Mouse (Mus musculus): ENCODE data around the gene Elk3. TPM values are rescaled to one million over a fixed set of nuclear protein-coding genes. Genes with fewer than 3 reads are reported as not detected.
A peak's percentile ranks its signal among the peaks of the same experiment; 100 is the strongest.

The Elk3 gene
- total and polyA plus RNA-seq, 3 experiments: 32.1 to 39.4 (median 33.8) TPM

DNA sequence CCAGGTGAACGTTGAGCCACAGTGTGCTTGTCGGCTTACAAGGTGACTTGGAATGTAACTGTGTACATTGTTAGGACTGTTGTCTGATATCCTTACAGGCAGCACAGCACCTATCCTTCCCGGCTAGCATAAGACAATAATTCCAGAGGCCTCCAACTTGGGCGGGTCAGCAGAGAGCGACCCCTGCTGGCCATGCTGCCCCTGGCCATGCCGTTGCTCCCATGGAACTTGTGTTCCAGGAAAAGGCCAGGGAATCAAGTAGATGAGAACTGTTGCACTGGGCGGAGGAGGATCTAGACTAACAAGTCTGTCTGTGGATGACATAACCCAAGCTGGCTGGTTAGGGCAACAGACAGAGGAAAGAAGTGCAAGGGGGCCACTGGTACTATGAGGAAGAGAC is 19.6 kb downstream of the Elk3 start:
- Histone ChIP-seq H3K4me3 (no peak overlapping the region), H3K27me3 (ENCODE audit: control insufficient read depth, insufficient read depth, low read length) (no peaks in the 10 kb centered on the region), H3K4me1 (ENCODE audit: control insufficient read depth, insufficient read depth, low read length) (peaks cover 33% of the 10 kb centered on the region), H3K79me2 (replicated peaks; ENCODE audit: control insufficient read depth, insufficient read depth, low read length) (no peaks in the 10 kb centered on the region; the same call in 1 of the 2 replicates), H3K27ac (peak overlapping the region; percentile 80), H3K9ac (ENCODE audit: low read depth, low read length) (no peak overlapping the region), H3K36me3 (ENCODE audit: control insufficient read depth, insufficient read depth, low read length) (peaks cover 35% of the 10 kb centered on the region)
- TF ChIP-seq EP300 (IDR thresholded peaks at IDR 0.05; ENCODE audit: insufficient read depth, low read depth, low read length): 0 out of 2 replicates have a peak, but pooled peaks have one; percentile 43
- TF ChIP-seq CTCF (IDR thresholded peaks at IDR 0.05): peak; percentile 81
- no peak for TF ChIP-seq POLR2A (IDR thresholded peaks at IDR 0.05; ENCODE audit: insufficient read depth, low read depth, low read length)
- WGBS: 22% methylated on average over 7 of the region's 7 CpGs
- peak; percentile 68 to 78 for DNase-seq
- intact Hi-C loops (cut with DNase I): loop anchor here (2.0 kb wide), 1 partner anchor 131 kb away; the partner anchor contains the start of gene Cdk17

DNA sequence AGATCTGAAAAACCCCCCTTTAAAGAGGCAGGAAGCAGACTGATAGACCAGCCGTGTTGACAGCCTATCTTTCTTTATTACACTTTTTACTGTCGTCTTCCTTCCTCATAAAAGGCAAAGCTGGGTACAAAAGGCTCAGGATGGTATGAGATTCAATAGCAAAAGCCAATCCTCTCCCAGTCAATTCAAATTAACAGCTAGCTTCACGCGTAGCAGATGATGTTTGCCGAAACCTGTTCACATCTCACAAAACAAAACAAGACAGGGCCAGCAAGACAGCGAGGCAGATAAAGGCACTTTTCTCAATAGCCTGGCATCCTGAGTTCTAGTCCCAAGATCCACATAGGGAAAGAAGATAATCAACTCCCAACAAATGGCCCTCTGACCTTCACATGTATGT is 21.5 kb downstream of the Elk3 start:
- intact Hi-C loops (cut with DNase I): loop anchor here (2.0 to 10.0 kb wide), 2 partner anchors 39 to 225 kb away; no protein-coding TSS in a partner anchor
- no peak for TF ChIP-seq CTCF (IDR thresholded peaks at IDR 0.05)
- TF ChIP-seq POLR2A (IDR thresholded peaks at IDR 0.05; ENCODE audit: insufficient read depth, low read depth, low read length): no peak
- no peak for TF ChIP-seq EP300 (IDR thresholded peaks at IDR 0.05; ENCODE audit: insufficient read depth, low read depth, low read length)
- no peak for DNase-seq
- H3K79me2 ChIP-seq (replicated peaks; ENCODE audit: control insufficient read depth, insufficient read depth, low read length): no peaks in the 10 kb centered on the region; the same call in 1 of the 2 replicates
- 58% methylated on average over 6 of the region's 6 CpGs for WGBS
- H3K4me1 ChIP-seq (ENCODE audit: control insufficient read depth, insufficient read depth, low read length): peaks cover 40% of the 10 kb centered on the region
- H3K4me3 ChIP-seq: no peak overlapping the region
- no peaks in the 10 kb centered on the region for H3K27me3 ChIP-seq (ENCODE audit: control insufficient read depth, insufficient read depth, low read length)
- peak overlapping the region; percentile 80 for H3K27ac ChIP-seq
- peaks cover 26% of the 10 kb centered on the region for H3K36me3 ChIP-seq (ENCODE audit: control insufficient read depth, insufficient read depth, low read length)
- H3K9ac ChIP-seq (ENCODE audit: low read depth, low read length): no peak overlapping the region

DNA sequence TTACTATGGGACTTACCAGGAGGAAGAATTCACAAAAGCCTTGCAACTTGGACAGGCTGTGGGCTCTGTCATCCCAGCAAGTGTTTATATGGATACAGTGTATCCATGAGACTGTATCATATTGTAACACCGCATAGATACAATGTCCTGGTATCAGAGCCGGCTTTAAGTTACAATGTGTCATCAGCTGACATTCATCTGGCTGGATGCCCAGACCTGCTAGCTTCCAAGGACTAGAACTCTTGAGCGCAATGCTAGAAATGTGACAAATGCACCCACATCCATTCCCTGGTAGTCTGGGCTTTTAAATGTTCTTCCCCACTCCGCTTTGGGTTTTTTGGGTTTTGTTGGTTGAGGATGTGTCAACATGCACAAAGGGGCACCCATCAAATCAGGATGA is 22.6 kb downstream of the Elk3 start:
- H3K36me3 ChIP-seq (ENCODE audit: control insufficient read depth, insufficient read depth, low read length): peaks cover 30% of the 10 kb centered on the region
- H3K27ac ChIP-seq: peak overlapping the region; percentile 80
- 20% methylated on average over 4 of the region's 4 CpGs for WGBS
- TF ChIP-seq POLR2A (IDR thresholded peaks at IDR 0.05; ENCODE audit: insufficient read depth, low read depth, low read length): no peak
- no peak for TF ChIP-seq CTCF (IDR thresholded peaks at IDR 0.05)
- TF ChIP-seq EP300 (IDR thresholded peaks at IDR 0.05; ENCODE audit: insufficient read depth, low read depth, low read length): no peak
- H3K4me3 ChIP-seq: no peak overlapping the region
- H3K27me3 ChIP-seq (ENCODE audit: control insufficient read depth, insufficient read depth, low read length): no peaks in the 10 kb centered on the region
- H3K9ac ChIP-seq (ENCODE audit: low read depth, low read length): no peak overlapping the region
- no peaks in the 10 kb centered on the region; the same call in 1 of the 2 replicates for H3K79me2 ChIP-seq (replicated peaks; ENCODE audit: control insufficient read depth, insufficient read depth, low read length)
- intact Hi-C loops (cut with DNase I): loop anchor here (2.0 to 10.0 kb wide), 2 partner anchors 38 to 224 kb away; no protein-coding TSS in a partner anchor
- H3K4me1 ChIP-seq (ENCODE audit: control insufficient read depth, insufficient read depth, low read length): peaks cover 43% of the 10 kb centered on the region
- no peak for DNase-seq

DNA sequence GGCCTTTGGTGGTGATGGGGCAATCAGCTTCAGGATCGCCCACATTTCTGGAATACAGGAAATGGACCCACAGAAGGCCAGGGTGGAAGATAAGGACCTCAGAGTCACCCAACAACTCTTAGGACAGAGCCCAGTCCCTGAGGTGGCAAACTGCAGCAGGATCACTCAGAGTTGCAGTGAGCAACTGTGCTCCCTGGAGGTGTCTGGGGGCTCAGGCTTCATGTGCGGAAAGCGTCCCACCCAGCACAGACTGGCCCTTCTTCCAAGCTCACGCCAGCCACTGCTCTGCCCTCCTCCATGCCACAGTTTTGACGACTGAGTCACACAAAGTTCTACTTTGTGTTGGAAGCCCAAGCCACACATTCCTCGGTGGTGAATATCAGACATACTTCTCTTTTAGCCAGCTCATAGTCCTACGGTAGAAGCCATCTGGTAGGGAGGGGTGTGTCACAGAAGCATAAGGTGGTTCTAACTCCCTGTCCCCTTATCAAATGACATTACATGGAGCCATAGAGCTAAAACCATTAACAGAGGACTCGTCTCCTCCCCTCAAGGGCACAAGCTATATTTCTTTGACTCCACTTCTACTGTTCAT is 23.3 kb downstream of the Elk3 start:
- TF ChIP-seq CTCF (IDR thresholded peaks at IDR 0.05) (no peak), POLR2A (IDR thresholded peaks at IDR 0.05; ENCODE audit: insufficient read depth, low read depth, low read length) (no peak), EP300 (IDR thresholded peaks at IDR 0.05; ENCODE audit: insufficient read depth, low read depth, low read length) (no peak)
- Histone ChIP-seq H3K27me3 (ENCODE audit: control insufficient read depth, insufficient read depth, low read length) (no peaks in the 10 kb centered on the region), H3K9ac (ENCODE audit: low read depth, low read length) (0 out of 2 replicates have a peak overlapping the region, but pooled peaks have one; percentile 15), H3K79me2 (replicated peaks; ENCODE audit: control insufficient read depth, insufficient read depth, low read length) (no peaks in the 10 kb centered on the region; the same call in 1 of the 2 replicates), H3K27ac (peak overlapping the region; percentile 80), H3K4me3 (no peak overlapping the region), H3K36me3 (ENCODE audit: control insufficient read depth, insufficient read depth, low read length) (peaks cover 28% of the 10 kb centered on the region), H3K4me1 (ENCODE audit: control insufficient read depth, insufficient read depth, low read length) (peaks cover 42% of the 10 kb centered on the region)
- WGBS: 55% methylated on average over 8 of the region's 8 CpGs
- intact Hi-C loops (cut with DNase I): loop anchor here (2.0 to 10.0 kb wide), 2 partner anchors 37 to 223 kb away; no protein-coding TSS in a partner anchor
- no peak for DNase-seq

DNA sequence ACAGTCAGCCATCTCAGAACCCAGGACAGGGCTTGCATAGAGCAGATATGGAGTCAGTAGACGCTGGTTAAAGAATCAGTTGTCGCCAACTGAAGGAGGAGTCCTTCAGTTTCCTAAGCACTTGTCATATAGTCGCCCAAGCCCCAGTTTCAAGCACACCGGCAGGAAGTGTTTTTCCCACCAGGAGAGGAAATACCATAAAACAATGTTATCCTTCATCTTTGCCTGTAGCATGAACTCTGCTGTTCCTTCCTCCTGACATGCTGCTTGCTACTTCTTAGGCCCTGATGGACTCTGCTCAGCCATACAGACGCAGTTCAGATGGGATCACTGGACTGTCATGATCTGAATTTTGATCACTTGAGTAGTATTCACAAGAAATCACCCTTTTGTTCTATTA is 25.4 kb downstream of the Elk3 start:
- no peak overlapping the region for H3K4me3 ChIP-seq

GRCm38 (mm10) chr10:93283258-93283657 is 27.7 kb downstream of the Elk3 start:
- peaks cover 46% of the 10 kb centered on the region for H3K4me1 ChIP-seq (ENCODE audit: control insufficient read depth, insufficient read depth, low read length)
- TF ChIP-seq POLR2A (IDR thresholded peaks at IDR 0.05; ENCODE audit: insufficient read depth, low read depth, low read length): no peak
- peak; percentile 77 for TF ChIP-seq CTCF (IDR thresholded peaks at IDR 0.05)
- no peak overlapping the region for H3K4me3 ChIP-seq
- no peaks in the 10 kb centered on the region for H3K27me3 ChIP-seq (ENCODE audit: control insufficient read depth, insufficient read depth, low read length)
- no peak for DNase-seq
- H3K9ac ChIP-seq (ENCODE audit: low read depth, low read length): no peak overlapping the region
- peaks cover 25% of the 10 kb centered on the region for H3K36me3 ChIP-seq (ENCODE audit: control insufficient read depth, insufficient read depth, low read length)
- intact Hi-C loops (cut with DNase I): loop anchor here (10.0 kb wide), 1 partner anchor 218 kb away; no protein-coding TSS in a partner anchor
- peak overlapping the region; percentile 80 for H3K27ac ChIP-seq
- H3K79me2 ChIP-seq (replicated peaks; ENCODE audit: control insufficient read depth, insufficient read depth, low read length): peaks cover 1% of the 10 kb centered on the region; the same call in 1 of the 2 replicates
- 65% methylated on average over 4 of the region's 4 CpGs for WGBS

More for the DNA sequence above, 25.4 kb downstream of the Elk3 start:
- peaks cover 32% of the 10 kb centered on the region for H3K36me3 ChIP-seq (ENCODE audit: control insufficient read depth, insufficient read depth, low read length)
- H3K9ac ChIP-seq (ENCODE audit: low read depth, low read length): no peak overlapping the region
- peak overlapping the region; percentile 80 for H3K27ac ChIP-seq
- H3K4me1 ChIP-seq (ENCODE audit: control insufficient read depth, insufficient read depth, low read length): peaks cover 44% of the 10 kb centered on the region
- H3K79me2 ChIP-seq (replicated peaks; ENCODE audit: control insufficient read depth, insufficient read depth, low read length): peaks cover 1% of the 10 kb centered on the region; the same call in 1 of the 2 replicates
- WGBS: 54% methylated on average over 5 of the region's 5 CpGs
- DNase-seq: no peak
- TF ChIP-seq EP300 (IDR thresholded peaks at IDR 0.05; ENCODE audit: insufficient read depth, low read depth, low read length): peak; percentile 73; the same call in 1 of the 2 replicates
- no peak for TF ChIP-seq POLR2A (IDR thresholded peaks at IDR 0.05; ENCODE audit: insufficient read depth, low read depth, low read length)
- TF ChIP-seq CTCF (IDR thresholded peaks at IDR 0.05): no peak
- no peaks in the 10 kb centered on the region for H3K27me3 ChIP-seq (ENCODE audit: control insufficient read depth, insufficient read depth, low read length)
- intact Hi-C loops (cut with DNase I): loop anchor here (10.0 kb wide), 1 partner anchor 221 kb away; no protein-coding TSS in a partner anchor
